Mouse (Mus musculus) stomach, postnatal 0 days (tissue): Measurements from ENCODE around the gene Inpp5f.

Experiments
- CTCF ChIP-seq: IDR thresholded peaks from 2 replicates; pipeline ENCODE4 v1.5.1; 2016; ENCODE audit warnings: antibody characterized with exemption, low read depth, mild to moderate bottlenecking, moderate library complexity
- EP300 ChIP-seq: optimal IDR thresholded peaks from 2 replicates; pipeline ENCODE3; 2016; ENCODE audit warnings: antibody characterized with exemption

DNA sequence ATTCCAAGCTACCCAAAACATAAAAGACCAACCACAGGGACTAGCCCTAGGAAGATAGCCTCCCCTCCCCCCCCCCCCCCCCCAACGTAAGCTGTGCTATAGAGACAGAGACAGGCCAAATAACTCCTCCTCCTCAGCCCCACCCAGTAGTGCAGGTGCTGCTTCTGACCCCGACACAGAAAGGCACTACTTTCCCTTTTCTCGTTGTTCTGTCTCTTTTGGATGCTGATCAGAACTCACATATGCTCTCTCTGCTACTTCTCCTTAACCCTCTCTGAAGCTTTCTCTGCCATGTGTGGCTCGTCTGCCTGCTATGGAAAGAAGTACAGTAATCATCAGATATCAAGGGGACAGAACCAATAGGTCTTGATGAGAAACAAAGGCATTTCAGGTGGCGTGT is 15.5 kb downstream of the Inpp5f start:
- TF ChIP-seq CTCF, result no peak
- no peak for TF ChIP-seq EP300
